Mouse (Mus musculus) hindlimb bud, embryonic 11.5 days (tissue): ENCODE measurements around the gene Tnfrsf19.

Experiments used
- DNase-seq: peaks from one replicate; pipeline ENCODE4 v3.0.0-alpha.2; 2012; ENCODE audit warnings: low read depth, low spot score; ENCODE audit errors: extremely low spot score

Tnfrsf19 gene

GRCm38 (mm10) chr14:61022383-61022782 lies 23.9 kb downstream of the Tnfrsf19 start:
- DNase-seq, result no peak

- no peak for DNase-seq
Measured at GRCm38 (mm10) chr14:61020968-61021367, 25.3 kb downstream of the Tnfrsf19 start.

- DNase-seq, result no peak
Measured at GRCm38 (mm10) chr14:61019880-61020279, 26.4 kb downstream of the Tnfrsf19 start.

- peak; percentile 53 for DNase-seq
Measured at GRCm38 (mm10) chr14:61014544-61014943, 31.7 kb downstream of the Tnfrsf19 start.

DNA sequence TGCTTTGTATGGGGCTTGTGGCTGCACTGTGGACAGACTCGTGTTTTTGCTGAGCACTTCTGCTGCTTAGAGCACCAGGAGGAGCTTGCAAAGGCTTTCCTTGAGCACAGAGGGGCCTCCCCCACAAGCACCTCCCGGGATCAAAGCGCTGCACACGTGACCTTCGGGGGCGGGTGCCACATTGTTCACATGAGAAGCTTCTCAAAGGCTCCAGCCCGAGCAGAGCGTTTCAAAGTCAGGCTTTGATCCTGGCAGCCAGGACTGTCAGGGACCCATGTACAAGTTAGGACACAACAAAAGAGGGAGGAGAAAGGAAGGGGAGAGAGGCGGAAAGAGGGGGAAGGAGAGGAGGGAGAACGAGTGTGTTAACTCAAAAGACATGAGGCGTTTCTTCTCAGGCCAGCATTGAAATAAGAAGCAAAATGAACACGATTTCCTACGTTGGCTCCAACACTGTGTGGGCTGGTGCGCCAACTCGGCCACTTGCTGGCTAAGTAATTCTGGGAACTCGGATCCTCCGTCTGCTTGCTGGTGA lies 33.8 kb downstream of the Tnfrsf19 start:
- peak; percentile 60 for DNase-seq

- DNase-seq, result no peak
Measured at GRCm38 (mm10) chr14:61011621-61012174, 34.6 kb downstream of the Tnfrsf19 start.

- no peak for DNase-seq
Measured at GRCm38 (mm10) chr14:61005127-61005837, 41.0 kb downstream of the Tnfrsf19 start.

DNA sequence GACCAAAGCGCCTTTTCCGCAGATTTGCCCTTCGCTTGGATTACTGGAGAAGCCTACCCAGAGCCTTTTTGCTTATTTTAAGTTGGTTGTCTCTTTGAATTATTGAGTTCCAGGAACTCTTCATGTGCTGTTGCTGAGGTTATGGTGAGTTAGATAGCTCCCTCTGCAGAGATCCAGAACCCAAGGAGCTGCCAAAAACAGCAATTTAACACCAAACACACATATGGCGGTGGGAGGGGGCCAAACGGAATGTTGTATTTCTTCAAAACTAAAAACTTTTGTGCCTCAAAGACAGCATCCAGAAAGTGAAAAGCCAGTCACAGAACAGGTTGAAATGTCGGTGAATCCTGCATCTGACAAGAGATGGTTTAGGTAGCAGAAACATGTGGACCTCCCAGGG lies 42.6 kb downstream of the Tnfrsf19 start:
- no peak for DNase-seq

DNA sequence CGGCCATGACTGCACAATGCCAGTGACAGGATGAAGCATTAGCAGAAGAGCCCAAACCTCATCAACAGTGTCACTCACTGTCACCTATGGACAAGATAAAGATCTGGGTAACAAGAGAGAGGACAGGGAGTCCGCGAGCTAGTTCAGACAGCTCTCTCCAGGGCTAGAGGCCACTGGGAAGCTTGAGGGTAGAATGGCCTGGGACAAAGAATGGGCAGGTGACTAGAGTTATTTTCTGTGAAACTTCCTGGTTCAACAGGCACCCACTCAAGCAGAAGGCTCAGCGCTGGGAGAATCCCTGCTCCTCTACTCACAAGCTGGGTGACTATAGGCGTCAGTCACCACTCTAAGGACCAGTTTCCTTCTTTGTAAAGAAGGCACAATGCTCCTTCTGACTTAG lies 46.2 kb downstream of the Tnfrsf19 start:
- no peak for DNase-seq

GRCm38 (mm10) chr14:60996556-60996955 lies 49.7 kb downstream of the Tnfrsf19 start:
- DNase-seq, result no peak

DNA sequence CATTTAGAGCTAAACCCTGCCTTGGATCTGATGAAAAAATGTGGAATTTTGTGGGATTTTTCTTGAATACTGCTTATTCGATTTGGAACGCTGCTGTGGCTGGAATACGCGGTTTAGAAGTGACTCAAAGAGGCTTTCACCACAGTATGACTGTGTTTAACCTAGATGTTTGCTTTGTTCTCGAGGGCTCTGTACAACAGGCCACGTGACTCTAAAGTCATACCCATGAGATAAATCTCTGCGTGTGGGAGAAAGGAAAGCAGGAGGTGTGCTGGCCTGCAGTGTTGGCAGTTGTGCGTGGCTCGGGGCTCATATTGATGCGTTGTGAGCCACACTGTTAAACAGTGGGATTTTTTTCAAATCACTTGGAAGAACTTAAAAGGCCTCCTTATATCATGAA lies 52.8 kb downstream of the Tnfrsf19 start:
- DNase-seq, result no peak

DNA sequence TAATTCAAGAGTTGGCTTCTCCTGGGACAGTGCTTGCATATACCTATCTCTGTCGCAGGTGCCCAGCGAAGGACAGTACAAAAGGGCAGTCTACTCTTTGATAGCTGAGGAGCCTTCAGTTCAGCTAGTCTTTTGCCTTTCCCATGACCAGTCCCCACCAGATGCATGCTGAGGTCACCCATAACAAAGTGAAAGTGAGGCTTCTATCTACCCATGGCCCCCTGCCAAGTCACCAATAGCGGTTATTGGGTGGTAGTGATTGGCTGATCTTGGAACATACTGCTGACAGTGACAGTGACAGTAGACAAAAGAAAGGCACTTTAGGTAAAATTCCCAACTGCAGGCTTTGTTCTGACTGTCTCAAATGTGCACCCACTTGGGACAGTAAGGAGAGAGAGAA lies 53.2 kb downstream of the Tnfrsf19 start:
- DNase-seq, result no peak

- DNase-seq, result no peak
Measured at GRCm38 (mm10) chr14:60992144-60992543, 54.1 kb downstream of the Tnfrsf19 start.

- no peak for DNase-seq
Measured at GRCm38 (mm10) chr14:60988228-60988627, 58.1 kb downstream of the Tnfrsf19 start.

DNA sequence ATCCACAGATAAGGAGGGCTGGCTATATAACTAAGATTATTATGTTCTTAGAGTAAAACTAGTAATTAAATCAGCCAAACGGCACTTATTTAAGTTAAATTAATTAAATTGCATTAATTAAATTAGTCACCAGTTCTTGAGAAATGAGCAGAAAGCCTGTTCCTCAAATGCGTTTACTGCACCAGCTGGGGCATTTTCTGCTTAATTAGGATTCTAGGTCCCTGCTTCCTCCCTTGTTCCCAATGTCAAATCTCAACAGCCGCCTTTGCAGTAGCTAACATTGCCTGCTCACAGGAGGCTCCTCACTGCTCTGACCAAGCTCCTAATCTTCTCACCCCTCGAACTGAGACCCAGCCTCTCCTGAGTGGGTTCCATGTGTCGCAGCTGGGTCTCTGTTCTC lies 59.4 kb downstream of the Tnfrsf19 start:
- DNase-seq, result no peak

GRCm38 (mm10) chr14:60985077-60985476 lies 61.2 kb downstream of the Tnfrsf19 start:
- DNase-seq, result no peak

- DNase-seq, result no peak
Measured at GRCm38 (mm10) chr14:60984266-60984665, 62.0 kb downstream of the Tnfrsf19 start.

GRCm38 (mm10) chr14:60982126-60982525 lies 64.2 kb downstream of the Tnfrsf19 start:
- no peak for DNase-seq

DNA sequence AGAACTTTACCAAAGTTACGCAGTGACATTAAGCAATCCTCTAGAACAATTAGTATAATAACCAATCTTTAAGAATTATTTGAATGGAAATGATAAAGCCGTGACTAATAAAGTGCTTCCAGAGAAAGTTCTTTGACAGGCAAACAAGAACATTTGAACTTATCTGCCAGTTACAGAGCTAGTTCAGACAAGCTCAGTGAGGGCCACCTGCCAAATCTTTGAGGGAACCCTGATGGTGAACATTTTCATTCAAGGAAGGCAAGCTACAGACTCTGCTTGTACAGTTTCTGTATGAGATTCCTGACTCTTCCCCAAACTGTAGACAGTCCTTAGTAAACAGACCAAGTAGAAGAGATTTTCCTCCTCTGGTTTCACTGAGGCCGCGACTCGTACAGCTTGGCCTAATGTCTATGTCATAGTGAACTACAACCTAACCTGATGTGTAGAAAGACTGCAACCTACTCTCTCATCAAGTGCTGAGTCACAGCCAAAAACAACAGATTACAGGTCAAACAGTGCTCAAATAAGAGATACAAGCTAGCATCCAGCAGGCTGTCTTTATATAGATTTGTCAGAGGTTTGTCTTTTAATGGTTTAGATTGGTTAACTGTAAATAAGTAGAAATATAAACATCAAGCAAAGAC lies 65.9 kb downstream of the Tnfrsf19 start:
- DNase-seq, result no peak

DNA sequence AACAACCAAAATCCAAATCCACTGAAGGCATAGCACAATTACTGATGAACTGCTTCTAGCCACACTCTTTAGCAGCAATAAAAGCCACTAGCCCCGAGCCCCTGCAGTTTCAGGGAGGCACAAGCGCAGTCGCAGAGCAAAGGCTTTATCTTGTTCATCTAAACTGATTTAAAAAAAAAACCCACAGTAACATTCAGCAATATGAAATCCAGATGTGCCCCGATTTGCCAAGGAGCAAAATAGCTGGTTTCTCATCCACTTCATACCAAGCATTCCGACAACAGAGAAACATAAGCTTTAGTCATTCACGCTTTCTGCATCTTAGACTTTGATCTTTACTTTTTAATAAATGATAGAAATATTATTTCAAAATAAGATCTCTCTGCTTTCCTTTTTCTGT lies 68.2 kb downstream of the Tnfrsf19 start:
- DNase-seq, result peak; percentile 22

DNA sequence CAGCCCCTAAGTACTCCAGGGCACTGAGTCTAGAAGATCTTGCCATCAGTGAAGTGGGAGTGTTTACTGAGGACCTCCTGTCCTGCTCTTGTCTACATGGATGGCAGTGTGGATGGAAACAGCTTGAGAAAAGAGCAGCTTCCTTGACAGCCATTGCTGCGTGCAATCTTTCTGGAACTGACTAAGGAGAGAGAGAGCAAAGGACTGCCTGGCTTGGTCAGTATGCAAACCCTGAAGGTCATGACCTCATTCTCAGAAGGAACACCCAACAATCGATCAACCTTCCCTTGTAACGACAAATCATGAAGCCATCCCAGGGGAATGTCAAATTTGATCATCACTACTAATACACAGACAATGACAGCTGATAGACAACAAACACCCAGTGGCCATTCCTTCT lies 70.1 kb downstream of the Tnfrsf19 start:
- no peak for DNase-seq

DNA sequence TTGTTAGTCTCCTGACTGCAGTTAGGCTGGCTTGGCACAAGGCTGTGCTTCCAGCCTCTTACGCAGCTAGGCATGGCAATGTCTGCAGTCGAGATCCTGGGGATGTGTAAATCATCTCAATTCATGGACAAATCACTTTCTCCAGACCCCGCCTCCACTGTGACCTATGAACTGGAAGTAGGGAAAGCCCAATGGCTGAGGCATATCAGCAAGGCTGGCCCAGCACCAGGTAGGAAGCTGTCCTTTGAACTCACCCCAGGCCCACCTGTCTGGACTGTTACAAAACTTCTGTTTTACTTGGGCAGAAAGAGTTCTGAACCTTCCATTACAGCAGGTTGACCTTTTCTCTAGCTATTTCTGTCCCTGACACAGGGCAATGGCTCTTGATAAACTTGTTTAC lies 70.6 kb downstream of the Tnfrsf19 start:
- no peak for DNase-seq
